Mouse (Mus musculus): ENCODE measurements around the gene Mtmr14.

The Mtmr14 gene

GRCm38 (mm10) chr6:113282101-113282802, 44.6 kb downstream of the Mtmr14 start, which contains the start of gene Cpne9:
Gene Cpne9 (plus strand): TSS chr6:113282307.
- DNase-seq, result peak; percentile 36

DNA sequence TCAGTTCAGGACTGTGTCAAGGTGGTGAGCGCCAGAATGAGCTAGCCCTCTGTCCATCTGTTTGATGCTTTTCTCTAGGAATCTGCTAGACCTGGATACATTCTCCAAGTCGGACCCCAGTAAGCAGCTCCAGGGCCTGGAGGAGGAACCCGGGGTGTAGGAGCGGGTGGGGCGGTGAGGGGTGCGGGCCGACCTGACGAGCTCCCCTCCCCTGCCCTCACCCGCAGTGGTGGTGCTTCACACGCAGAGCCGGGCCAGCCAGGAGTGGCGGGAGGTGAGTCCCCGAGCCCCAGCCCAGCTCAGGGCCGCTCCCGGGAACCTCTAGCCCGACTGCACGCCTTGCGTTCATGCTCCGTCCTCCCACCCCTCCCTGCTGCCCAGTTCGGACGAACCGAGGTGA, 45.3 kb downstream of the Mtmr14 start:
- DNase-seq, result peak; percentile 32

DNA sequence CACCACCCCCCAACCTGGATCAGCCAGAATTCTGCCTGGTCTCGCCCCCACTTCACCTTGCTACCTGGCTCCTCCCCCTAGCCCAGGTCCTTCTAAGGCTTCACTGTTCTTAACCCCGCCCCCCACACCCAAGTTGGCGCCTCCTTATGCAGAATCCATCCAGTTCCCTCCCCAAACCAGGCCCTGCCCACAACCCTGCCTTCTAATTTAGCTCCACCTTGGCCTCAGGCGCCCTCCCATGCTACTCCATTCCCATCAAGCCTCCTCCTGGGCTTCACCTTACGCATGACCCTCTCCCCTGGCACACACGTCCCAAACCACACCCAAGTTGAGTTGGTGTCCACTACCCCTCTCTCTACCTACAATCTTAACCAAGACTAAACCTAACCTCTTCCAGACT, 45.9 kb downstream of the Mtmr14 start:
- DNase-seq, result peak; percentile 26

DNA sequence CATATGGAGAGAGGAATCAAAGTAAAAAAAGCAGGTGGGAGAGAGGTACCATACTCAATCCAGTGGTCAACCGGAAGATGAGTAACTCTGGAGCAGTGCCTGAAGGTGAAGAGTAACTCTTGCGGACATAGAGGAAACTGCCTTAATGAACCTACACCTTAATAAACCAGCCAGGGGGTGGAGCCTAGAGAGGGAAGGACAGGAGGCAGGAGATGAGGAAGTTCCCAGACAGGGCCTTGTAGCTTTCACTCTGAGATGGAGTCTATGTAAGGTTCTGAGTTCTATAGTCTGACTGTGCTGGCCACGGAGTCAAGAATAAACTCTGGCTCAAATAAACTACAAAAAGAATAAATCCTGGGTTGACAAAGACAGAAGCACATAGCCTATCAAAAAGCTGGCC, 47.3 kb downstream of the Mtmr14 start:
- no peak for DNase-seq

DNA sequence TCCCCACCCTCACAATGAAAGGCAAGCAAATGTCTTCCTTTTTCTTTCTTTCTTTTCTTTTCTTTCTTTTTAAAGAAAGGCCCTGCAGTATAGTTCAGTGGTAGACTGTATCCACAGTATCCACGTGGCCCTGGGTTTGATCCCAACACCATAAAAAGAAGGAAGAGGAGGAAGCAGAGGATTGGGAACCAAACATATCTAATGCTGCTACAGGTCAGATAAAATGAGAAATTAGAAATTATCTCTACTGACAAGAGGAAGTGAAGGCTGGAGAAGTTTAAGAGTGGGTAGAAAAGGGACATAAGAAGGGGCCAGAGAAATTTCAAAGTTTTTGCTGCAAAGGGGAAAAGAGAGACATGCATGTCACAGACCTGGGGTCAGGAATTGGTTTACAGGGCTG, 48.7 kb downstream of the Mtmr14 start:
- DNase-seq, result no peak

GRCm38 (mm10) chr6:113287236-113287635, 49.6 kb downstream of the Mtmr14 start:
- no peak for DNase-seq

GRCm38 (mm10) chr6:113289346-113289745, 51.7 kb downstream of the Mtmr14 start:
- no peak for DNase-seq

- DNase-seq, result no peak
These were observed 52.7 kb downstream of the Mtmr14 start for GRCm38 (mm10) chr6:113290346-113290745.

GRCm38 (mm10) chr6:113292938-113293337, 55.3 kb downstream of the Mtmr14 start:
- no peak for DNase-seq

GRCm38 (mm10) chr6:113296046-113296445, 58.4 kb downstream of the Mtmr14 start:
- no peak for DNase-seq

DNA sequence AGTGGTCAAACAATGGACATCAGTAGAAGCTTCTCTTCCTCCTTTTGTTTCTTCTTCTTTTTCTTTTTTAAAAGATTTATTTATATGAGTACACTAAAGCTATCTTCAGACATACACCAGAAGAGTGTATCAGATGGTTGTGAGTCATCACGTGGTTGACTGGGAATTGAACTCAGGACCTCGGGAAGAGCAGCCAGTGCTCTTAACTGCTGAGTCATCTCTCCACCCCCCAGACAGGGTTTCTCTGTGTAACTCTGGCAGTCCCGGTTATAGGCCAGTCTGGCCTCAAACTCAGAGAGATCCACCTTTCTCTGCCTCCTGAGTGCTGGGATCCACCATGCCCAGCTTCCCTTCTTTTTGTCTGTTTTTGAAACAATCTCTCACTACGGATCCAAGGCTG, 59.0 kb downstream of the Mtmr14 start:
- DNase-seq, result no peak

- DNase-seq, result no peak
These were observed 63.7 kb downstream of the Mtmr14 start for GRCm38 (mm10) chr6:113301350-113301749.

DNA sequence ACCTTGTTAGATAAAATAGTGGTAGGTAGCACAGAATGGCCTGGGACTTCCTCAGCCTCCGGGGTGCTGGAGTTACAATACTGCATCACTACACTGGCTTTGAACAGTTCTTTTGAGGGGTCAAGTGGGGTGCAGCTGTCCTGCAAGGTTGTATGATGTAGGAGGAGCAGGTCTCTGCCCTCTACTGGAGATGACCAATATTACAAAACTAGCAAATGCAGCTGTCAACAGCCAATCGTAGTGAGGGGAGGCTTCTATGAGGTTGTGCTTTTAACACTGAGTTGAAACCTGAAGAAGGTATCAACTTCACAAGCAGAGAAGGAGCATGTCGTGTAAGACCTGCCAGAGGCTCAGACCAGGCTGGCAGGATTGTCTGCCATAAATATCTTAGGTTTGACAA, 64.6 kb downstream of the Mtmr14 start:
- no peak for DNase-seq

- peak; percentile 99 for DNase-seq
These were observed 68.8 kb downstream of the Mtmr14 start for GRCm38 (mm10) chr6:113306322-113306985.

DNA sequence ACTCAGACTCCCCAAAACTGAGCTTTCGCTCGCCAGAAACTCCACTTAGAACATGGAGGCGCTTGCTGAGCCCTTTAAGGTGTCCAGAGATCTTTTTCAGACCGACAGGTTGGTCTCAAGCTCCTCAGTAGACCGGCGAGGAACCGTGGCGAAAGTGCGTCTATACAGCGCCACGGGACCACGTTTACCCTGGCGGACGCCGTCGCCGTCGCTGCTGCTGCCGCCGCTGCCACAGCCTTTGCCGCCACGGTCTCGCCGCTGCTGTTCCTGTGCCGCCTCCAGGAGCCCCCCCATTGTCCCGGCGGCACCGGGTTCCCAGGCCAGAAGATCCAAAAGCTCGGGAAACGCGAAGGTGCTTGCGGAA, 69.3 kb downstream of the Mtmr14 start, which contains the start of gene Brpf1:
Gene Brpf1 (plus strand): TSS at position 152 of the 364 bp plus-strand sequence.
- no peak for DNase-seq

GRCm38 (mm10) chr6:113307481-113308121, 70.0 kb downstream of the Mtmr14 start:
- DNase-seq, result peak; percentile 54

DNA sequence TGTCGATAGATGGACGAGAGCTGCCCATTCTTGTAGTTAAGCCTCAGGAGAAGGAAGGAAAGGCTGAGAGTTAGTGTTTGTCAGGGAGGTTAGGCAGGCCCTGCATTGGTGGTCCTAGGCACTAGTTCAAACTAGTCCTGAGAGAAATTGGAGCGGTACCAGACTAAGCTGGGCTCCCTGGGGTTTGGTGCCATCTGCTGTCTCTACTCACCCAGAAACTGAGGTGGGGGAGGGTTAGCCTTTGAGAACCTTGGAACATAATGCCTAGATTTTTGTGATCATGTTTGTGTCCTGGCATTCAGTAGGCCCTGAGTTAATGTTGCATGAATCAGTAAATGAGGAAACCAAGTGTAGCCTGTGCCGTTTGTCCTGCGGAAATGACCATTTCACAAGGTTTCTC, 70.5 kb downstream of the Mtmr14 start:
- peak; percentile 77 for DNase-seq

DNA sequence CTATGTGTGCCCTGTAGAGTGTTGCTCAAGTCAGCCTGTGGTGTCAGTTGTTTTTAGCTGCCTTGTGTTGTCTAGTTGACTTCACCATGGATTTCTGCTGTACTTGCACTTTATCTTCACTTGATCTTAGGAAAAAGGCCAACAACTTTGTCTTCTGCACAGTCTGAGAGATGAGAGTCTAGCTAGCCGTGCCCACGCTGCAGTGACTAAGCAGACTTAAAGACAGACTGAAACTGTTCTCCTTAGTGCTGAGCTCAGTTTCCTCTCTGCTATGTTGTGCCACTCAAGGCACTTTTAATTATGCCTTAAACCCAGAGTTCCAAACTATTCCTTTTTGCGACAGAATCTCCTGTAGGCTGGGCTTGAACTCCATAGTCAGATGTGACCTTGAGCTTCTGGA, 78.3 kb downstream of the Mtmr14 start:
- DNase-seq, result no peak

- DNase-seq, result peak; percentile 96
These were observed 89.1 kb downstream of the Mtmr14 start, which contains the start of gene Ogg1 for GRCm38 (mm10) chr6:113326533-113327315. Gene Ogg1 (plus strand): TSS chr6:113326972.

DNA sequence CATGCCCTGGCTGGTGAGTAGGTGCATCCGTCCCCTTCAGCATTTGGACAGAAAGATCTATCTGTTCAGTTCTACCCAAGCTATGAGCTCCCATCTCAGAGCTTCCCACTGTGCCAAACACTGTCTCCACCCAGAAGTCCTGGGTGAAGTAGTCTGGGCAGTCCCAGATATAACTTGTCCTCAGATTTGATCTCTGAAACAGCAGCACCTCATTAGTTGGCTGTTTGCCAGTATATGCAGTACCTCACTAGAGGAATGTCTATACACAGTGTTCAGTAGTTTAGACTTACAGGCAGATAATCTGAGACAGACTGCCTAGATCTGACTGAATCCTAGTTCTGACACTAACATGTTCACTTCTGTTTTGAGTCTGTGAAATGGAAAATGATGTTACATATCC, 91.8 kb downstream of the Mtmr14 start:
- DNase-seq, result no peak

- no peak for DNase-seq
These were observed 92.9 kb downstream of the Mtmr14 start for GRCm38 (mm10) chr6:113330547-113330946.

All from cerebellum, adult 8-10 months (tissue).